Mouse (Mus musculus): Measurements from ENCODE around the gene Robo1. TPM values are rescaled to one million over a fixed set of nuclear protein-coding genes. Genes with fewer than 3 reads are reported as not detected.

Robo1 gene
- polyA plus RNA-seq, 1 experiment from 2014 or later = 23.7 TPM

- ATAC-seq (ENCODE audit: insufficient read depth, low FRiP score, low read depth) = no peak
- Histone ChIP-seq H3K27ac (no peak overlapping the region), H3K4me1 (no peaks in the 10 kb centered on the region), H3K27me3 (replicated peaks) (no peaks in the 10 kb centered on the region), H3K4me3 (replicated peaks) (no peak overlapping the region), H3K9ac (no peak overlapping the region), H3K36me3 (no peaks in the 10 kb centered on the region), H3K9me3 (no peaks in the 10 kb centered on the region), H3K4me2 (no peak overlapping the region)
- WGBS = 58% methylated on average over 7 of the region's 7 CpGs
These were observed 580.0 kb downstream of the Robo1 start for GRCm38 (mm10) chr16:72888108-72888507.

GRCm38 (mm10) chr16:72889401-72889800, 581.3 kb downstream of the Robo1 start:
- no peak overlapping the region for H3K27ac ChIP-seq
- 79% methylated on average over 9 of the region's 9 CpGs for WGBS
- H3K36me3 ChIP-seq = no peaks in the 10 kb centered on the region
- H3K4me1 ChIP-seq = no peaks in the 10 kb centered on the region
- no peak overlapping the region for H3K9ac ChIP-seq
- H3K27me3 ChIP-seq (replicated peaks) = no peaks in the 10 kb centered on the region
- H3K4me2 ChIP-seq = no peak overlapping the region
- no peak for ATAC-seq (ENCODE audit: insufficient read depth, low FRiP score, low read depth)
- no peaks in the 10 kb centered on the region for H3K9me3 ChIP-seq
- H3K4me3 ChIP-seq (replicated peaks) = no peak overlapping the region

GRCm38 (mm10) chr16:72897125-72897524, 589.0 kb downstream of the Robo1 start:
- Histone ChIP-seq H3K36me3 (no peaks in the 10 kb centered on the region), H3K4me2 (no peak overlapping the region), H3K9me3 (no peaks in the 10 kb centered on the region), H3K9ac (no peak overlapping the region), H3K4me3 (replicated peaks) (no peak overlapping the region), H3K27me3 (replicated peaks) (no peaks in the 10 kb centered on the region), H3K4me1 (no peaks in the 10 kb centered on the region), H3K27ac (no peak overlapping the region)
- ATAC-seq (ENCODE audit: insufficient read depth, low FRiP score, low read depth) = no peak
- WGBS = 84% methylated on average over 11 of the region's 11 CpGs

GRCm38 (mm10) chr16:72908895-72909294, 600.8 kb downstream of the Robo1 start:
- Histone ChIP-seq H3K27ac (no peak overlapping the region), H3K36me3 (no peaks in the 10 kb centered on the region), H3K9ac (no peak overlapping the region), H3K4me2 (no peak overlapping the region), H3K4me1 (no peaks in the 10 kb centered on the region), H3K4me3 (replicated peaks) (no peak overlapping the region), H3K27me3 (replicated peaks) (no peaks in the 10 kb centered on the region), H3K9me3 (no peaks in the 10 kb centered on the region)
- WGBS = 75% methylated on average over 2 of the region's 2 CpGs
- no peak for ATAC-seq (ENCODE audit: insufficient read depth, low FRiP score, low read depth)

- no peaks in the 10 kb centered on the region for H3K9me3 ChIP-seq
- H3K36me3 ChIP-seq = no peaks in the 10 kb centered on the region
- H3K4me3 ChIP-seq (replicated peaks) = no peak overlapping the region
- no peak overlapping the region for H3K27ac ChIP-seq
- ATAC-seq (ENCODE audit: insufficient read depth, low FRiP score, low read depth) = no peak
- WGBS = 57% methylated on average over 5 of the region's 5 CpGs
- H3K4me2 ChIP-seq = no peak overlapping the region
- no peaks in the 10 kb centered on the region for H3K4me1 ChIP-seq
- H3K9ac ChIP-seq = no peak overlapping the region
- no peaks in the 10 kb centered on the region for H3K27me3 ChIP-seq (replicated peaks)
These were observed 605.0 kb downstream of the Robo1 start for GRCm38 (mm10) chr16:72913134-72913533.

- WGBS = 83% methylated on average over 4 of the region's 4 CpGs
- Histone ChIP-seq H3K4me2 (no peak overlapping the region), H3K27me3 (replicated peaks) (no peaks in the 10 kb centered on the region), H3K27ac (no peak overlapping the region), H3K4me1 (no peaks in the 10 kb centered on the region), H3K9ac (no peak overlapping the region), H3K4me3 (replicated peaks) (no peak overlapping the region), H3K36me3 (no peaks in the 10 kb centered on the region), H3K9me3 (no peaks in the 10 kb centered on the region)
- no peak for ATAC-seq (ENCODE audit: insufficient read depth, low FRiP score, low read depth)
These were observed 606.0 kb downstream of the Robo1 start for GRCm38 (mm10) chr16:72914068-72914630.

- 54% methylated on average over 3 of the region's 3 CpGs for WGBS
- Histone ChIP-seq H3K36me3 (no peaks in the 10 kb centered on the region), H3K4me2 (no peak overlapping the region), H3K27ac (no peak overlapping the region), H3K27me3 (replicated peaks) (no peaks in the 10 kb centered on the region), H3K9me3 (no peaks in the 10 kb centered on the region), H3K4me1 (peaks cover 4% of the 10 kb centered on the region; the same call in 1 of the 2 replicates), H3K4me3 (replicated peaks) (no peak overlapping the region), H3K9ac (no peak overlapping the region)
- peak; percentile 58; the same call in 1 of the 2 replicates for ATAC-seq (ENCODE audit: insufficient read depth, low FRiP score, low read depth)
These were observed 611.9 kb downstream of the Robo1 start for GRCm38 (mm10) chr16:72920013-72920412.

GRCm38 (mm10) chr16:72924423-72925224, 616.5 kb downstream of the Robo1 start:
- ATAC-seq (ENCODE audit: insufficient read depth, low FRiP score, low read depth) = peak; percentile 81; the same call in 1 of the 2 replicates
- H3K4me1 ChIP-seq = peaks cover 15% of the 10 kb centered on the region; the same call in 1 of the 2 replicates
- H3K27me3 ChIP-seq (replicated peaks) = no peaks in the 10 kb centered on the region
- no peak overlapping the region for H3K9ac ChIP-seq
- no peak overlapping the region for H3K4me3 ChIP-seq (replicated peaks)
- peak overlapping the region; percentile 44; the same call in 1 of the 2 replicates for H3K27ac ChIP-seq
- H3K4me2 ChIP-seq = peak overlapping the region; percentile 34
- no peaks in the 10 kb centered on the region for H3K9me3 ChIP-seq
- WGBS = 16% methylated on average over 15 of the region's 15 CpGs
- H3K36me3 ChIP-seq = no peaks in the 10 kb centered on the region

- no peaks in the 10 kb centered on the region for H3K27me3 ChIP-seq (replicated peaks)
- H3K27ac ChIP-seq = no peak overlapping the region
- H3K9me3 ChIP-seq = no peaks in the 10 kb centered on the region
- H3K9ac ChIP-seq = no peak overlapping the region
- peaks cover 17% of the 10 kb centered on the region; the same call in 1 of the 2 replicates for H3K4me1 ChIP-seq
- H3K4me3 ChIP-seq (replicated peaks) = no peak overlapping the region
- peak overlapping the region; percentile 19; the same call in 1 of the 2 replicates for H3K4me2 ChIP-seq
- 42% methylated on average over 6 of the region's 6 CpGs for WGBS
- H3K36me3 ChIP-seq = no peaks in the 10 kb centered on the region
- peak; percentile 43; the same call in 1 of the 2 replicates for ATAC-seq (ENCODE audit: insufficient read depth, low FRiP score, low read depth)
These were observed 620.5 kb downstream of the Robo1 start for GRCm38 (mm10) chr16:72928525-72929122.

GRCm38 (mm10) chr16:72930871-72931270, 622.8 kb downstream of the Robo1 start:
- no peak overlapping the region for H3K9ac ChIP-seq
- peaks cover 14% of the 10 kb centered on the region; the same call in 1 of the 2 replicates for H3K4me1 ChIP-seq
- no peak for ATAC-seq (ENCODE audit: insufficient read depth, low FRiP score, low read depth)
- no peak overlapping the region for H3K4me2 ChIP-seq
- WGBS = 41% methylated on average over 4 of the region's 4 CpGs
- no peaks in the 10 kb centered on the region for H3K36me3 ChIP-seq
- H3K27me3 ChIP-seq (replicated peaks) = no peaks in the 10 kb centered on the region
- H3K9me3 ChIP-seq = no peaks in the 10 kb centered on the region
- no peak overlapping the region for H3K4me3 ChIP-seq (replicated peaks)
- H3K27ac ChIP-seq = no peak overlapping the region

- no peak overlapping the region for H3K27ac ChIP-seq
- 0 out of 2 replicates have a peak, but pooled peaks cover 5% of the 10 kb centered on the region for H3K4me1 ChIP-seq
- ATAC-seq (ENCODE audit: insufficient read depth, low FRiP score, low read depth) = no peak
- no peaks in the 10 kb centered on the region for H3K27me3 ChIP-seq (replicated peaks)
- no peak overlapping the region for H3K4me3 ChIP-seq (replicated peaks)
- no peaks in the 10 kb centered on the region for H3K9me3 ChIP-seq
- H3K4me2 ChIP-seq = no peak overlapping the region
- no peak overlapping the region for H3K9ac ChIP-seq
- H3K36me3 ChIP-seq = no peaks in the 10 kb centered on the region
These were observed 626.8 kb downstream of the Robo1 start for GRCm38 (mm10) chr16:72934908-72935307.

GRCm38 (mm10) chr16:72937183-72937582, 629.1 kb downstream of the Robo1 start:
- WGBS = 40% methylated on average over 3 of the region's 3 CpGs
- Histone ChIP-seq H3K36me3 (no peaks in the 10 kb centered on the region), H3K9me3 (no peaks in the 10 kb centered on the region), H3K27me3 (replicated peaks) (no peaks in the 10 kb centered on the region), H3K4me2 (no peak overlapping the region), H3K9ac (no peak overlapping the region), H3K27ac (no peak overlapping the region), H3K4me1 (0 out of 2 replicates have a peak, but pooled peaks cover 3% of the 10 kb centered on the region), H3K4me3 (replicated peaks) (no peak overlapping the region)
- no peak for ATAC-seq (ENCODE audit: insufficient read depth, low FRiP score, low read depth)
